Mouse (Mus musculus) hindbrain, embryonic 11.5 days (tissue): ENCODE data around the gene Slc6a3. TPM values are rescaled to one million over a fixed set of nuclear protein-coding genes. Genes with fewer than 3 reads are reported as not detected.

Experiments used
- ATAC-seq: fragments of 200-750 bp; cut with Nextera tagmentation; 2 replicates; pipeline ENCODE4 v1.8.0; 2017; ENCODE audit warnings: mild to moderate bottlenecking, moderate TSS enrichment, moderate library complexity; ENCODE audit not compliant: low FRiP score
- DNase-seq: peaks from one replicate; pipeline ENCODE4 v3.0.0-alpha.2; 2015; ENCODE audit warnings: low spot score
- H3K27ac ChIP-seq: fragments of 300-500 bp; sonication (generic); 2 replicates; pipeline ENCODE4 v1.5.1; 2014; ENCODE audit warnings: mild to moderate bottlenecking, low read depth, low read length
- H3K27me3 ChIP-seq: fragments of 300-500 bp; sonication (generic); 2 replicates; pipeline ENCODE4 v1.6.1; 2014; ENCODE audit warnings: mild to moderate bottlenecking, low read length, moderate library complexity, mixed read lengths; ENCODE audit not compliant: control insufficient read depth, insufficient read depth
- H3K36me3 ChIP-seq: fragments of 300-500 bp; sonication (generic); 2 replicates; pipeline ENCODE4 v1.6.1; 2014; ENCODE audit warnings: mild to moderate bottlenecking, low read length, moderate library complexity, mixed read lengths; ENCODE audit not compliant: control insufficient read depth, insufficient read depth
- H3K4me1 ChIP-seq: fragments of 300-500 bp; sonication (generic); replicated peaks from 2 replicates; pipeline ENCODE4 v1.6.1; 2014; ENCODE audit warnings: low read length, mixed read lengths; ENCODE audit not compliant: control insufficient read depth, insufficient read depth
- H3K4me2 ChIP-seq: fragments of 300-500 bp; sonication (generic); replicated peaks from 2 replicates; pipeline ENCODE4 v1.6.1; 2014; ENCODE audit warnings: mild to moderate bottlenecking, low read depth, low read length
- H3K4me3 ChIP-seq: fragments of 300-500 bp; sonication (generic); 2 replicates; pipeline ENCODE4 v1.5.1; 2014; ENCODE audit warnings: low read depth, low read length
- H3K9ac ChIP-seq: fragments of 300-500 bp; sonication (generic); 2 replicates; pipeline ENCODE4 v1.6.1; 2014; ENCODE audit warnings: low read depth, low read length
- H3K9me3 ChIP-seq: fragments of 300-500 bp; sonication (generic); 2 replicates; pipeline ENCODE4 v1.6.1; 2016; ENCODE audit warnings: low read length; ENCODE audit not compliant: control insufficient read depth
- WGBS: fragments of 180-500 bp; shearing (Covaris S2); extraction: QIAGEN DNeasy Blood & Tissue Kit; methylation state at CpG from one replicate; pipeline ENCODE4 v1.1.7; 2014; 5-methylcytosine and 5-hydroxymethylcytosine counted together
- polyA plus RNA-seq: library from polyadenylated mRNA; unstranded; fragments of >200 nt; fragmentation: Nextera tagmentation; extraction: Ambion mirVana; gene quantifications from 2 replicates; pipeline ENCODE4 v1.2.1, GENCODE M21; 2014

Gene Slc6a3
- 0.36 TPM in 1 of 2 replicates, not detected in the other for polyA plus RNA-seq

GRCm38 (mm10) chr13:73536403-73536821 lies at the start of gene Slc6a3:
Gene Slc6a3, plus strand, starts transcription at chr13:73536747.
- H3K36me3 ChIP-seq, result no peaks in the 10 kb centered on the region
- 0 out of 2 replicates have a peak within 1 kb of the TSS, but pooled peaks have one; percentile 27 for H3K9ac ChIP-seq
- H3K9me3 ChIP-seq, result no peaks in the 10 kb centered on the region
- no peak within 1 kb of the TSS for H3K27ac ChIP-seq
- H3K4me1 ChIP-seq, result peaks cover 2% of the 10 kb centered on the region; the same call in 1 of the 2 replicates
- H3K27me3 ChIP-seq, result peaks cover 26% of the 10 kb centered on the region
- 1% methylated on average over 26 of the region's 26 CpGs for WGBS
- peak within 1 kb of the TSS; percentile 35 for H3K4me3 ChIP-seq
- peak; percentile 64 for ATAC-seq
- H3K4me2 ChIP-seq, result peak within 1 kb of the TSS; percentile 71
- DNase-seq, result peak; percentile 53

DNA sequence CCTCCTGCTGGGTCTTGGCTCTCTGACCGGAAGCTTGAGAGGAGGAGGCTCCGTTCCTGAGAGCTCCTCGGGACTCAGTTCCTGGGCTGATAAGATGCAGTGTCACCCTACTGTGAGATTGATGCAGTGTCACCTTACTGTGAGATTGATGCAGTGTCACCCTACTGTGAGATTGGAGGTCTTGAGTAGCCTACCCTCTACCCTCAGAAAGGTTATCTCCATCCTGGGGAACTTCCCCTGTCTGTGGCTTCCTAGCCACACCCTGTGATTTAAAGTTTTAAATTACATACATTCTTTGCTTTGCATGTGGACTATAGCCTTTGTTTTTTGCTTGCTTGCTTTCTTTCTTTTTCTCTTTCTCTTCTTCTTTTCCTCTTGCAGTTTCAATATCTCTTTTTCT lies 48.4 kb upstream of the Slc6a3 start:
- Histone ChIP-seq H3K4me3 (no peak overlapping the region), H3K9me3 (no peaks in the 10 kb centered on the region), H3K9ac (no peak overlapping the region), H3K4me2 (no peak overlapping the region), H3K4me1 (no peaks in the 10 kb centered on the region), H3K27me3 (no peaks in the 10 kb centered on the region), H3K27ac (no peak overlapping the region), H3K36me3 (0 out of 2 replicates have a peak, but pooled peaks cover 2% of the 10 kb centered on the region)
- ATAC-seq (no peak), DNase-seq (no peak)
- WGBS, result 38% methylated on average over 3 of the region's 3 CpGs

- H3K27me3 ChIP-seq, result no peaks in the 10 kb centered on the region
- WGBS, result 92% methylated on average over 9 of the region's 9 CpGs
- H3K27ac ChIP-seq, result no peak overlapping the region
- no peak for ATAC-seq
- H3K9me3 ChIP-seq, result no peaks in the 10 kb centered on the region
- H3K36me3 ChIP-seq, result 0 out of 2 replicates have a peak, but pooled peaks cover 2% of the 10 kb centered on the region
- H3K9ac ChIP-seq, result no peak overlapping the region
- H3K4me1 ChIP-seq, result no peaks in the 10 kb centered on the region
- H3K4me3 ChIP-seq, result no peak overlapping the region
- no peak overlapping the region for H3K4me2 ChIP-seq
- no peak for DNase-seq
Measured at GRCm38 (mm10) chr13:73488707-73489106, 47.8 kb upstream of the Slc6a3 start.

- no peak overlapping the region for H3K9ac ChIP-seq
- no peaks in the 10 kb centered on the region for H3K9me3 ChIP-seq
- no peaks in the 10 kb centered on the region for H3K27me3 ChIP-seq
- H3K36me3 ChIP-seq, result 0 out of 2 replicates have a peak, but pooled peaks cover 2% of the 10 kb centered on the region
- H3K4me1 ChIP-seq, result no peaks in the 10 kb centered on the region
- H3K4me3 ChIP-seq, result no peak overlapping the region
- H3K4me2 ChIP-seq, result no peak overlapping the region
- 98% methylated on average over 3 of the region's 3 CpGs for whole genome bisulfite sequencing
- ATAC-seq (no peak), DNase-seq (no peak)
- no peak overlapping the region for H3K27ac ChIP-seq
Measured at GRCm38 (mm10) chr13:73489986-73490385, 46.6 kb upstream of the Slc6a3 start.

DNA sequence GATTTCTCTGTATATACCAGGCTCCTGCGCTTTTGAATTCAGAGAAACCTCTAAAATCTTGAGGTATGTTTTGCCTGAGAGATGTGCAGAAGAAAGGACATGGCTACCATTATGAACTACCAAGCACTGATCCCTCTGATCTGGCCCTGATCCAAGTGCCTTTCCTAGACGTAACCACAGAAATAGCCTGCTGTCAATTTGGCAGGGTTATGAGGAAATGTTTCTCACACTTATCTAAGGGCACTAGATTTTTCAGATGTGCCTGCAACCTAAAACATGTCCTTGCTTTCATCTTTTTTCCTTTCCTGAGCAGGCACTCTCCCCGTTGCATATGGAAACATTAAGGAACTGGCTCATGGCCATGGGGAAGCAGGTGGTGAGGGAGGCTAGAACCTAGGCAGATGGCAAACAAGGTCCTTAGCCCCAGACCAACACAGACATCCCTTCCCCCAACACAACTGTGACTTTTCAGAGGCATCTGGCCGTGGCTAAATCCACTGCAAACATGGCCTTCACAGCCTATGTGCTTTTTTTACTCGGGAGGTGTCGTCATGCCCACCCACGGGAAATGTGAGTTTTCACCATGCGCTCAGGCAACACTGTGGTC lies 45.9 kb upstream of the Slc6a3 start:
- no peak for ATAC-seq
- 94% methylated on average over 8 of the region's 8 CpGs for WGBS
- no peaks in the 10 kb centered on the region for H3K36me3 ChIP-seq
- no peaks in the 10 kb centered on the region for H3K9me3 ChIP-seq
- no peak overlapping the region for H3K4me2 ChIP-seq
- no peak overlapping the region for H3K4me3 ChIP-seq
- no peak overlapping the region for H3K9ac ChIP-seq
- no peaks in the 10 kb centered on the region for H3K4me1 ChIP-seq
- H3K27me3 ChIP-seq, result no peaks in the 10 kb centered on the region
- DNase-seq, result no peak
- no peak overlapping the region for H3K27ac ChIP-seq

DNA sequence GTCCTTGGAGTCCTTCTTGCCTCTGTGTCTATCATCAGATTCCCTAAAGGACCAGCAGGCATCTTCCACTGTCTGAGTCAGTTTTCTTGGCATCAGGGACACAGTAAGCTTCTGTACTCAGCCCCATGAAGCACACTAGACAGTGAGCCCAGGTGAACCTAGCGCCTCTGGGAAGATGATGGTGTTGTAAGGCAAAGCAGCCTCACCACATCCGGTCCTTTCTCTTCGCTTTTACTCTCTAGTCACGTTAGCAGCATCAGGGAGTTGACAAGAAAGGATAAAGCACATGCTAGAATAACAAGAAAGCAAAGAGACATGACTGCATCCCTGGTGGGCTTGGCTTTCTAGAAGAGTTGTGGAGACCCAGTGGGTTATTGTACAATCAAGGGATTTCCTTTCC lies 43.4 kb upstream of the Slc6a3 start:
- no peak overlapping the region for H3K27ac ChIP-seq
- no peak overlapping the region for H3K4me3 ChIP-seq
- DNase-seq (no peak), ATAC-seq (no peak)
- H3K4me2 ChIP-seq, result no peak overlapping the region
- H3K9ac ChIP-seq, result no peak overlapping the region
- WGBS, result 93% methylated on average over 4 of the region's 4 CpGs
- no peaks in the 10 kb centered on the region for H3K4me1 ChIP-seq
- no peaks in the 10 kb centered on the region for H3K36me3 ChIP-seq
- no peaks in the 10 kb centered on the region for H3K27me3 ChIP-seq
- H3K9me3 ChIP-seq, result no peaks in the 10 kb centered on the region

DNA sequence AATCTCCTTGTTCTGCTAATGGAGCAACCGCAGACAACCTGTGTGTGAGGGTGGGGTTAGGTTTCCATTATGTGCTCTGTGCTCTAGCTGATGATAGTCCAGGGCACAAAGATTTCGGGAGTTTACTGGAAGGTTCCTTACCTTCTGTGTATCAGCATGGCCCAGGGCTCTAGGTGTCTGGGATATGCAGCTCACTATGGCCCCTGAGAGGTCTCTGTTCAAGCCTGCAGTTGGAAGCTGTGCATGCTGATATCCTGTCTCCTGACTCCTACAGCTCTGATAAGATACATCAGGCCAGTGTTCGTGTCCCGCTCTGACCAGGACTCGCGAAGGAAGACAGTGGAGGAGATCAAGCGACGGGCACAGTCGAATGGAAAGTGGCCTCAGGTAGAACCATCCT lies 42.0 kb upstream of the Slc6a3 start:
- H3K9ac ChIP-seq, result no peak overlapping the region
- no peak overlapping the region for H3K4me3 ChIP-seq
- H3K27me3 ChIP-seq, result no peaks in the 10 kb centered on the region
- H3K9me3 ChIP-seq, result no peaks in the 10 kb centered on the region
- ATAC-seq (no peak), DNase-seq (no peak)
- H3K36me3 ChIP-seq, result no peaks in the 10 kb centered on the region
- WGBS, result 92% methylated on average over 9 of the region's 9 CpGs
- no peak overlapping the region for H3K4me2 ChIP-seq
- H3K4me1 ChIP-seq, result no peaks in the 10 kb centered on the region
- no peak overlapping the region for H3K27ac ChIP-seq

GRCm38 (mm10) chr13:73496137-73496536 lies 40.4 kb upstream of the Slc6a3 start:
- Histone ChIP-seq H3K27ac (no peak overlapping the region), H3K4me2 (no peak overlapping the region), H3K27me3 (no peaks in the 10 kb centered on the region), H3K4me3 (no peak overlapping the region), H3K9ac (no peak overlapping the region), H3K9me3 (no peaks in the 10 kb centered on the region), H3K4me1 (no peaks in the 10 kb centered on the region), H3K36me3 (0 out of 2 replicates have a peak, but pooled peaks cover 6% of the 10 kb centered on the region)
- ATAC-seq, result no peak
- 75% methylated on average over 2 of the region's 2 CpGs for WGBS
- DNase-seq, result no peak

DNA sequence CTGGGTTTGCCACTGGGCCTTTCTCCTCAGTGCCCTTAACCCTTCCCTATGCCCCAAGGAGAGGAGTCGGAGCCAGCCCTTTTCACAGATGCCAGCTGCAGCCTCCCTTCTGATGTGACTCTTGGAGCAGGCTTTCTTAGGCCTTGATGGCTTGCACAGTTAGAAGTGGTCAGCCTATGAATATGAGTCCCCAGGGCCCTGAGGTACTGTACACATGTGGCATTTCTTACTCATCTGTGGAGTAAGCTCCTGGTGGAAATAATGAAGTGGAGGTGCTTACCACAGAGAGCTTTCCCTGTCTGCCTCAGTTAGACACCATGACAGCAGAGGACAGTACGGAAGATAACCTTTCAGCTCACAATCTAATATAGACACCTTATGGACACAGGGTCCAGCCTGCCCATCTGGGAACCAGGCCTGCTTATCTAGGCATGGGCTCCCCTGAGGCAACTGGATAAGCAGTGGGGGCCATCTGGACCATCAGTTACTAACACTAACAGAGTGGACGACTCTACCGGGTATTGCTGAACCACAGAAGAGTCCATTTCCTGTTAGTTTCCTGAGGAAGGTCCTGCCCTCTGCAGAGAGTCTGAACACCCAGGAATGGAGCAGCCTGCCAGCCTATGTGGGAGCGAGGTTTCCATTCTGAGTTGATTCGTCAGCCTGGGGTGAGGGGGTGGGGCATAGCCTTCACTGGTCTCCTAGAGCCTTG lies 36.5 kb upstream of the Slc6a3 start:
- H3K9me3 ChIP-seq, result no peaks in the 10 kb centered on the region
- no peak overlapping the region for H3K27ac ChIP-seq
- H3K36me3 ChIP-seq, result 0 out of 2 replicates have a peak, but pooled peaks cover 6% of the 10 kb centered on the region
- no peaks in the 10 kb centered on the region for H3K4me1 ChIP-seq
- WGBS, result 76% methylated on average over 6 of the region's 6 CpGs
- no peak for DNase-seq
- ATAC-seq, result no peak
- no peak overlapping the region for H3K4me2 ChIP-seq
- no peak overlapping the region for H3K9ac ChIP-seq
- H3K4me3 ChIP-seq, result no peak overlapping the region
- no peaks in the 10 kb centered on the region for H3K27me3 ChIP-seq
